Mouse (Mus musculus) kidney, embryonic 16.5 days (tissue): ENCODE measurements around the gene Klf3. TPM values are rescaled to one million over a fixed set of nuclear protein-coding genes. Genes with fewer than 3 reads are reported as not detected.

Source experiments
- ATAC-seq: fragments of 200-750 bp; cut with Nextera tagmentation; 2 replicates; pipeline ENCODE4 v1.8.0; 2017; ENCODE audit warnings: moderate TSS enrichment; ENCODE audit not compliant: low FRiP score, low TSS enrichment
- H3K27ac ChIP-seq: fragments of 300-500 bp; sonication (generic); 2 replicates; pipeline ENCODE4 v1.5.1; 2014; ENCODE audit warnings: low read length
- H3K27me3 ChIP-seq: fragments of 300-500 bp; sonication (generic); 2 replicates; pipeline ENCODE4 v1.6.1; 2014; ENCODE audit warnings: low read length, control low read depth, mixed read lengths; ENCODE audit not compliant: insufficient read depth
- H3K36me3 ChIP-seq: fragments of 300-500 bp; sonication (generic); 2 replicates; pipeline ENCODE4 v1.6.1; 2014; ENCODE audit warnings: low read length, control low read depth, mixed read lengths; ENCODE audit not compliant: insufficient read depth
- H3K4me1 ChIP-seq: fragments of 300-500 bp; sonication (generic); 2 replicates; pipeline ENCODE4 v1.6.1; 2014; ENCODE audit warnings: low read length, control low read depth, mixed read lengths; ENCODE audit not compliant: insufficient read depth
- H3K4me2 ChIP-seq: fragments of 300-500 bp; sonication (generic); replicated peaks from 2 replicates; pipeline ENCODE4 v1.6.1; 2014; ENCODE audit warnings: low read depth, low read length
- H3K4me3 ChIP-seq: fragments of 300-500 bp; sonication (generic); 2 replicates; pipeline ENCODE4 v1.5.1; 2014; ENCODE audit warnings: mild to moderate bottlenecking, low read length
- H3K9ac ChIP-seq: fragments of 300-500 bp; sonication (generic); replicated peaks from 2 replicates; pipeline ENCODE4 v1.6.1; 2014; ENCODE audit warnings: low read length
- H3K9me3 ChIP-seq: fragments of 300-500 bp; sonication (generic); 2 replicates; pipeline ENCODE4 v1.6.1; 2016; ENCODE audit warnings: low read length, control low read depth
- WGBS: fragments of 180-500 bp; shearing (Covaris S2); extraction: QIAGEN DNeasy Blood & Tissue Kit; methylation state at CpG from one replicate; pipeline ENCODE4 v1.1.7; 2014; 5-methylcytosine and 5-hydroxymethylcytosine counted together
- polyA plus RNA-seq: library from polyadenylated mRNA; unstranded; fragments of >200 nt; fragmentation: Nextera tagmentation; extraction: Ambion mirVana; gene quantifications from 2 replicates; pipeline ENCODE4 v1.2.1, GENCODE M21; 2015

Klf3 gene
- polyA plus RNA-seq, 1 experiment from 2014 or later: 49.7 TPM

DNA sequence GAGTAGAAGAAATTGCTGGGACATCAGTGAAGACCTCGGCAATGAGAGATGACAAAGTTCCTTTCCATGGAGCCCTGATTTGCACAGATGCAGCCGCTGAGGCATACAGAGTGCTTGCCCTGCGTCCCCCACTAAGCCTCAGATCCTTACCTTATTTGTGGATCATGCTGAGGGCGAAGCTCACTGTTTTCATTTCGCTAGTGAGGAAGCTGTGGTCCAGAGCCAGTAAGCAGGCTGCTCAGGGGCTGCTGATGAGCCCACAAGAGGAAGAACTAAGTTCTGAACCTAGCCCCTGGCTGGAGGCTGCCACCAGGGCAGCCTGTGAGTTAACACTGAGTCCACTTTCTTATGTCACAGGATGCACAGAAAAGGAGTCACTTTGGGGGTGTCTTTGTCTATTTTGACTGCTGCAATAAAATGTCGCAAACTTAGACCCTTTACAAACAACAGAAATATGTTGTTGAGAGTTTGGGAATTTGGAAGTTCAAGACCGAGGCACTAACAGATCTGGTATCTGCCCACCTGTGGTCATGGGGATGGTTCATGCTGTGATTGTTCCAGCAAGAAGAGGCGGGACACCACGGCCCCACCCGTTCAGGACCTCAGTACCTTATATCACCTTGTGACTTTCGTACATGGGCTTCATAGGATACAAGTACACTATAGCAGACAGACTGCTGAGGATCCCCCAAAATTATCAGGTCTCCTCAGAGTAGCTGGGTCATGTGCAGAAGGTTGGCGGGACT, 62.2 kb downstream of the Klf3 start:
- no peak for ATAC-seq
- Histone ChIP-seq H3K27me3 (no peaks in the 10 kb centered on the region), H3K9me3 (no peaks in the 10 kb centered on the region), H3K4me3 (no peak overlapping the region), H3K4me2 (no peak overlapping the region), H3K9ac (no peak overlapping the region), H3K4me1 (peaks cover 40% of the 10 kb centered on the region), H3K36me3 (no peaks in the 10 kb centered on the region), H3K27ac (peak overlapping the region; percentile 35; the same call in 1 of the 2 replicates)
- 70% methylated on average over 12 of the region's 12 CpGs for WGBS

DNA sequence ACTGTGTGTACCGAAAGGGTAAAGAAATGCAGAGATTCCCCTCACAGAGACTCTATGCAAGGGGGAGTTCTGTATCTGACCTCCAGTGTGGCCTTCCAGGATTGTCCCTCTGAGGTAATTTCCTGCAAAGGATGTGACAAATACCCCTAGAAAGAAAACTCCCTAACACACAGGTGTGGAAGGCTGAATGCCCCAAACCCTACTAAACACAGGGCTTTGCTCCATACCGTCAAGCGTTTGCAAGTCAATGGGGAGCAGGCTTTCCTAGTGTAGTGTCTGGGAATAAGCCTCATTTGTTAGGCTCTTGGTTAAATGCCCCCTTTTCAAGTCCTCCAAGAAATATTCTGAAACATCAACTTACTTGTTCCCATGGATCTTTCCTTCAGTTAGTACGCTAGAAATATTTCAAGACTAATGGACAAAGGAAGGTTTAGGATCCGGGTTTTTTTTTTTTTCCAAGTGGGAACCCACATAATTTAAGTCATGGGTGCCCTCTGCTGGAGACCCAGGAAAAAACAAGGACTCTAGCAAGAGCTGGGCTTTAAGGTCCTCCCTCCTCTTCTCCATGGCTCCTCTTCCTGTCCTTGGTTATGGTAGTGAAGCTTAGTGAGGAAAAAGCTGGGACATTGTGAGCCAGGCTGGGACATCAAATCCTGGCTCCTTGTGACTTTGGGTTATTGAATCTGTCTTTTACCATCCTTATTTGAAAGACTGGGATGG, 63.3 kb downstream of the Klf3 start:
- WGBS: 44% methylated on average over 5 of the region's 5 CpGs
- H3K27ac ChIP-seq: no peak overlapping the region

DNA sequence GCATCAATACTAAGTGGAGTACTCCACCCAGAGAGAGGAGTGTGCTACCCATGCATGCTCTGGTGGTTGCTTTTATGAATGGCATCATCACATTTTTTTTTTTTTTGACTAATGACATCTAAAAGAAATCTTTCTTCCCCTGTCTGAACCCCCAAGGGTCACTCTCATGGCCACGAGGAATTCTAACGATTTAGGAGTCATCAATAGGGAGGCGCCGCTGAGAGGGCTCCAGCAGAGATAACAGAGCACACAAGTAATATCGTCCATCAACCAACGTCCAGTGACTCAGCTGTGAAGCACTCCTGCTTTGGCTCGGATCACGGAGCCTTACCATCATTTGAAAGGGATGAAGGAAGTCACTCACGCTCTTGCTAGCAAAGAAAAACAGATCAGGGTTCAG, 63.9 kb downstream of the Klf3 start:
- Histone ChIP-seq H3K4me1 (peaks cover 26% of the 10 kb centered on the region), H3K4me2 (no peak overlapping the region), H3K27me3 (no peaks in the 10 kb centered on the region), H3K36me3 (no peaks in the 10 kb centered on the region), H3K4me3 (no peak overlapping the region), H3K9me3 (no peaks in the 10 kb centered on the region), H3K27ac (no peak overlapping the region), H3K9ac (no peak overlapping the region)
- WGBS: 55% methylated on average over 9 of the region's 9 CpGs
- ATAC-seq: peak; percentile 25; the same call in 1 of the 2 replicates

More for the DNA sequence above, 63.3 kb downstream of the Klf3 start:
- Histone ChIP-seq H3K9ac (peak overlapping the region; percentile 7; the same call in 1 of the 2 replicates), H3K27me3 (no peaks in the 10 kb centered on the region), H3K4me2 (no peak overlapping the region), H3K9me3 (no peaks in the 10 kb centered on the region), H3K4me1 (peaks cover 32% of the 10 kb centered on the region), H3K4me3 (no peak overlapping the region), H3K36me3 (no peaks in the 10 kb centered on the region)
- ATAC-seq: no peak

DNA sequence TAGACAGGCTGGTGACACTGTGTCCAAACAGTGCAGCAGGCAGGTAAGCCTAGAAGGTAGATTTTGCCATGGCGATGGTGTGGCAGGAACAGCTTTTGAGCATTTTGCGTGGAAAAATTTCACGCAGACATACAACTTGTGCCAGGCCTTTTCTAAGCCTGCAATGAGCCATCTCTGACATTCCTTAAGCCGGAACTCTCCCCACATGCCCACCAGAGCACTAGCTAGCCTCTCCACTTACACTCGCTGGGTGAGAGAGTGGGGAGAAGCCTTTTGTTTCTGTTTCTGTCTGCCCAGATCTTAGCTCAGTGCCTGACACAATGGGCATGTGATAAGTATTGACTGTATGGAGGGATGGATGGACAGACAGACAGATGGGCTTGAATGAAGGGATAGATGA, 64.4 kb downstream of the Klf3 start:
- no peak for ATAC-seq
- Histone ChIP-seq H3K27ac (no peak overlapping the region), H3K4me2 (no peak overlapping the region), H3K9ac (no peak overlapping the region), H3K36me3 (no peaks in the 10 kb centered on the region), H3K4me3 (no peak overlapping the region), H3K4me1 (peaks cover 21% of the 10 kb centered on the region), H3K9me3 (no peaks in the 10 kb centered on the region), H3K27me3 (no peaks in the 10 kb centered on the region)
- 93% methylated on average over 5 of the region's 5 CpGs for WGBS

DNA sequence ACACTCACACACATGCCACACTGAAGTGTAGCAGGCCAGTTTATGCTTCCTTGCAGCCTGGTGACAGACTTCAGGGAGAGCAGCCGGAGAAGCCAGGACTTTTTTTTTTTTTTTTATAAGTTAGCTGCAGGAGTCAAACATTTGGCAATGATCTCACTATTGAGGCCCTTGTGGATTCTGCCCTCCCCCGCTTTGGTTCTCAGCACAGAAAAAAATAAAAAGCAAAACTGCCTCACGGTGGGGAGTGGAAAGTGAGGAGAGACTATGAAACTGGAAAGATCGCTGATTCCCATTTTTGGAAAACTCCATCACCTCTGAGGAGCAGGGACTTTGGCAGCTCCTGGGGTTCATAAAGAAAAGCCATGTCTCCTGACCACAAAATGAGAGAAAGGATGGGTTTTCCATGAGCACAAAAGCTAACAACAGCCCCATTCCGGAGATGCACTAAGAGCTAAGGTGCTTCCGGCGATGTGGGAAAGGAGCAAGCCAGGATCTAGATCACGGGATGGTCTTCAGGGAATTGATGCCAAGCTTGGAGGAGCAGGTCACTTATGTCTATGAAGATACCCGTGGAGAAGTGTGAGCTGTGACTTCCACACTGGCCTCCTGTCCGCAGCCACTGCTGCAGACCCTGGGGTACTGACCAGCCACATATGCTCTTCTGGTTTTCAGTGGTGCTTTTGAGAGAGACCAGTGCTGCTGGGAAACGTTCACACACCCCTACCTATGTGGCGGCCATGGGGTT, 73.1 kb downstream of the Klf3 start:
- H3K4me3 ChIP-seq: no peak overlapping the region
- no peaks in the 10 kb centered on the region for H3K9me3 ChIP-seq
- peaks cover 35% of the 10 kb centered on the region for H3K4me1 ChIP-seq
- ATAC-seq: no peak
- no peak overlapping the region for H3K4me2 ChIP-seq
- WGBS: 72% methylated on average over 12 of the region's 12 CpGs
- H3K9ac ChIP-seq: no peak overlapping the region
- H3K27me3 ChIP-seq: no peaks in the 10 kb centered on the region
- no peaks in the 10 kb centered on the region for H3K36me3 ChIP-seq
- H3K27ac ChIP-seq: peak overlapping the region; percentile 89; the same call in 1 of the 2 replicates

DNA sequence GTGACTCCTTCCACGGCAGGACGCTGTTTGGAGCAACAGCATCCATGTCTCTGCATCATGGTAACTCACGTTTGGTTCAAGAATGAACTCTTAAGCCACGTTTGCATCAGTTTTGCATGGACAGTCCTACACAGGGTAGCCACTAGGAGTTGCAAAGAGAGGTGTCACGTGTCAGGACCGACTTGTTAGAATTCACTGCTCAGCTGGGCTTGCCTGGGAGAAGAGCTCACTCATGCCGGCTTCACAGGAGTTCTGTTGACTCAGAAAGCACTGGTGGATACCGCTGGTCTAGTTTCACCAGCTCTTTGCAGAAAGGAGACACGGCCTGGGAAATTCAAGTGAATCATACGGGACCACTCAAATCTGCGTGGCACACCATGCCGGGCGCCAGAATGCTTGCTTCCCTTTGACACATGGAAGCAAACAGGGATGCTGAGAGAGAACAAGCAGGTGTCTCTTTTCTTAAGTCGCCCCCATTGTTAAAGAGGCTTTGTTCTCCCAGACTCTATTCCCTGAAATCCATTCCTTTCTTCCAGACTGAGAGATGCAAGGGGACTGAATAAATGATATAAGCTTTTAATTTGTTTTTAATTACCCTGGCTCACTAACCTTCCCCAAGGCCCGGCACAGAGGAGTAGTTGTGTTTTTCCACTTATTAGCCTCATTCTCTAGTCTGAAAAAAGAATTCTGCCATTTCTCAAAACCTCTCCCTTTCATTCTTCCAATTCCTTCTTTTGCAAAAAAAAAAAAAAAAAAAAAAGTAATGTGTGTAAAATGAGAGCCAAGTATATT, 74.2 kb downstream of the Klf3 start:
- Histone ChIP-seq H3K4me1 (peaks cover 35% of the 10 kb centered on the region), H3K36me3 (no peaks in the 10 kb centered on the region), H3K4me3 (no peak overlapping the region), H3K9me3 (no peaks in the 10 kb centered on the region), H3K27ac (peak overlapping the region; percentile 89), H3K9ac (no peak overlapping the region), H3K27me3 (no peaks in the 10 kb centered on the region), H3K4me2 (no peak overlapping the region)
- ATAC-seq: peak; percentile 40
- 33% methylated on average over 15 of the region's 15 CpGs for WGBS

DNA sequence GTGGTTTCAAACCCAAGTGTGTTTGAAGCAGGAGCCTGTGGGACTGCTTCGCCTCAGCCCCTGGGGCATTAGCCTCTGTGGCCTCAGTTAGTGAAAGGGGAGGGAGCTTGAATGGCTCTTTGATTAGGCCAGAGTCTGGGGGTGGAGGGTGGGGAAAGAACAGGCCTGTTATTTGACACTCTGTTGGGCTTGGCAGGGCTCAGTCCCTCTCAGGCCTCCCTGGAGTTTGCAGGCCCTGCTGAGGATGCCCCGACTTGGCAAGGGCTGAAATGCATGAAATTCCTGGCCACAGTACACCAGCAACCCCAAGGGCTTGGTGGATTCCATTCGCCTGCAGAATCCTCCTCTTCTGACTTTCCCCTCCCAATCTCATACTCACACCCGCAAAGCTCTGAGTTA, 74.8 kb downstream of the Klf3 start:
- no peaks in the 10 kb centered on the region for H3K9me3 ChIP-seq
- peak overlapping the region; percentile 89 for H3K27ac ChIP-seq
- peaks cover 35% of the 10 kb centered on the region for H3K4me1 ChIP-seq
- ATAC-seq: peak; percentile 91
- no peaks in the 10 kb centered on the region for H3K36me3 ChIP-seq
- no peak overlapping the region for H3K4me3 ChIP-seq
- no peak overlapping the region; the same call in 1 of the 2 replicates for H3K9ac ChIP-seq
- H3K4me2 ChIP-seq: no peak overlapping the region
- no peaks in the 10 kb centered on the region for H3K27me3 ChIP-seq
- WGBS: 10% methylated on average over 4 of the region's 4 CpGs

DNA sequence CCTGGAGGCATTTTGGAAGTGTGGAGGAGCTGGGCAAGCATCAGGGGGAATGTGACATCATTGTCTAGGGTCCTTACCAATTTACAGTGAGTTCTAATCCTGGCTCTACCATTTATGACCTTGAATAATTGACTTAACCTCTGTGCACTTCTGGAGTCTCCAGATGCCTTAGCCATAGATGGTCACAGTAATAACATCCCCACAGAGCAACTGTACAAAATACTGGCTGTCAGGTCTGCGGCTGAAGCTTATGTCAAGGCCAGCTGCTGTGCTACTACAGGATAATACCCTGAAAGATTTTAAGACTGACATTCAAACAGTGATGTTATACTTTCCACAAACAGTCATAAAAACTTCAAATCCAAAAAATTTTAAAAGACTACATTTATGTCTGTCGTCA, 75.3 kb downstream of the Klf3 start:
- Histone ChIP-seq H3K9ac (no peak overlapping the region; the same call in 1 of the 2 replicates), H3K27ac (peak overlapping the region; percentile 89), H3K36me3 (no peaks in the 10 kb centered on the region), H3K4me1 (peaks cover 35% of the 10 kb centered on the region), H3K9me3 (no peaks in the 10 kb centered on the region), H3K27me3 (no peaks in the 10 kb centered on the region), H3K4me2 (no peak overlapping the region), H3K4me3 (no peak overlapping the region)
- ATAC-seq: peak; percentile 40; the same call in 1 of the 2 replicates
- WGBS: 65% methylated on average over 2 of the region's 2 CpGs

DNA sequence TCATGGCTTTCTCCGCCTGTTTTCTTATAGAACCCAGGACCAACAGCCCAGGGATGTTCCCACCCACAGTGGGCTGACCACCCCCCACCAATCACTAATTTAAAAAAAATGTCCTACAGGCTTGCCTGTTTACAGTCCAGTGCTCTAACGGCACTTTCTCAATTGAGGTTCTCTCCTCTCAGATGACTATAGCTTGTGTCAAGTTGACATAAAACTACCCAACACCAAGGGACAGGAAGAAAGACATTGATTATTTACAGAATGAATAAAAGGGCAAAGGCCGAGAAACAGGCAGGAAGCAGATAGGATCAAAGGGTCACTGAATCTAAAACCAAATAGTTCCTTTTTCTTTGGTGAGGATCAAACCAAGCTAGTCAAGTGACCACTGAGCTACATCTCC, 76.1 kb downstream of the Klf3 start:
- H3K36me3 ChIP-seq: no peaks in the 10 kb centered on the region
- H3K4me3 ChIP-seq: no peak overlapping the region
- no peak overlapping the region for H3K4me2 ChIP-seq
- no peak for ATAC-seq
- no peaks in the 10 kb centered on the region for H3K9me3 ChIP-seq
- H3K4me1 ChIP-seq: peaks cover 41% of the 10 kb centered on the region
- H3K27ac ChIP-seq: peak overlapping the region; percentile 54
- no peaks in the 10 kb centered on the region for H3K27me3 ChIP-seq
- 64% methylated on average over 3 of the region's 3 CpGs for WGBS
- H3K9ac ChIP-seq: no peak overlapping the region
